Mouse (Mus musculus): Measurements from ENCODE around the gene Gm21095. TPM values are rescaled to one million over a fixed set of nuclear protein-coding genes. Genes with fewer than 3 reads are reported as not detected.
"Not testable (repeated sequence)": the region's sequence is repeated elsewhere in the genome, so short reads cannot be mapped to it uniquely, and the experiment has no call there.

Gm21095 gene
- not detected in 2 replicates for polyA plus RNA-seq (2016; fragmentation: Nextera tagmentation; extraction: Ambion mirVana)

GRCm38 (mm10) chrY:84096979-84097378, at the start of gene Gm21095:
Gene Gm21095, plus strand, starts transcription at chrY:84097279.
- no CpG with 5 or more reads among the region's 6 CpGs for WGBS

More at GRCm38 (mm10) chrY:84096979-84097378, at the start of gene Gm21095:
- not testable (repeated sequence) for H3K27ac ChIP-seq; H3K4me1 ChIP-seq; DNase-seq (ENCODE audit: low spot score); H3K36me3 ChIP-seq; H3K4me3 ChIP-seq; H3K27me3 ChIP-seq (ENCODE audit: insufficient read depth, poor library complexity, severe bottlenecking); H3K9me3 ChIP-seq

Measured in heart, embryonic 10.5 days (tissue).